Mouse (Mus musculus): ENCODE data around the gene Gm10153. TPM values are rescaled to one million over a fixed set of nuclear protein-coding genes. Genes with fewer than 3 reads are reported as not detected.
"Not testable (repeated sequence)": the region's sequence is repeated elsewhere in the genome, so short reads cannot be mapped to it uniquely, and the experiment has no call there.

The Gm10153 gene
- polyA plus RNA-seq, 1 experiment from 2014 or later: not detected

GRCm38 (mm10) chr7:142152191-142152590, 38.0 kb downstream of the Gm10153 start:
- Histone ChIP-seq H3K4me2 (ENCODE audit: low read depth, low read length) (no peak overlapping the region), H3K9me3 (ENCODE audit: control insufficient read depth, low read length) (no peaks in the 10 kb centered on the region), H3K9ac (replicated peaks; ENCODE audit: low read depth, low read length) (no peak overlapping the region), H3K27ac (ENCODE audit: low read depth, low read length) (no peak overlapping the region), H3K27me3 (ENCODE audit: control insufficient read depth, insufficient read depth, low read length) (no peaks in the 10 kb centered on the region), H3K36me3 (ENCODE audit: control insufficient read depth, insufficient read depth, low read length) (no peaks in the 10 kb centered on the region), H3K4me1 (ENCODE audit: control insufficient read depth, insufficient read depth, low read length) (no peaks in the 10 kb centered on the region), H3K4me3 (ENCODE audit: low read depth, low read length) (no peak overlapping the region)
- 83% methylated on average over 4 of the region's 4 CpGs for WGBS
- ATAC-seq (ENCODE audit: low read depth): no peak

GRCm38 (mm10) chr7:142148633-142149032, 41.6 kb downstream of the Gm10153 start:
- Histone ChIP-seq H3K36me3 (ENCODE audit: control insufficient read depth, insufficient read depth, low read length) (no peaks in the 10 kb centered on the region), H3K9me3 (ENCODE audit: control insufficient read depth, low read length) (no peaks in the 10 kb centered on the region), H3K4me1 (ENCODE audit: control insufficient read depth, insufficient read depth, low read length) (no peaks in the 10 kb centered on the region), H3K27ac (ENCODE audit: low read depth, low read length) (no peak overlapping the region), H3K4me2 (ENCODE audit: low read depth, low read length) (no peak overlapping the region), H3K4me3 (ENCODE audit: low read depth, low read length) (no peak overlapping the region), H3K9ac (replicated peaks; ENCODE audit: low read depth, low read length) (no peak overlapping the region), H3K27me3 (ENCODE audit: control insufficient read depth, insufficient read depth, low read length) (no peaks in the 10 kb centered on the region)
- ATAC-seq (ENCODE audit: low read depth): no peak

- Histone ChIP-seq H3K4me3 (ENCODE audit: low read depth, low read length) (no peak overlapping the region), H3K27me3 (ENCODE audit: control insufficient read depth, insufficient read depth, low read length) (no peaks in the 10 kb centered on the region), H3K4me2 (ENCODE audit: low read depth, low read length) (no peak overlapping the region), H3K36me3 (ENCODE audit: control insufficient read depth, insufficient read depth, low read length) (no peaks in the 10 kb centered on the region), H3K27ac (ENCODE audit: low read depth, low read length) (no peak overlapping the region), H3K9me3 (ENCODE audit: control insufficient read depth, low read length) (no peaks in the 10 kb centered on the region), H3K4me1 (ENCODE audit: control insufficient read depth, insufficient read depth, low read length) (no peaks in the 10 kb centered on the region), H3K9ac (replicated peaks; ENCODE audit: low read depth, low read length) (no peak overlapping the region)
- 15% methylated on average over 1 of the region's 1 CpGs for WGBS
- no peak for ATAC-seq (ENCODE audit: low read depth)
Measured at GRCm38 (mm10) chr7:142146033-142146432, 44.2 kb downstream of the Gm10153 start.

GRCm38 (mm10) chr7:142145413-142145940, 44.7 kb downstream of the Gm10153 start:
- 58% methylated on average over 4 of the region's 4 CpGs for WGBS
- no peak for ATAC-seq (ENCODE audit: low read depth)
- no peak overlapping the region for H3K9ac ChIP-seq (replicated peaks; ENCODE audit: low read depth, low read length)
- H3K27me3 ChIP-seq (ENCODE audit: control insufficient read depth, insufficient read depth, low read length): no peaks in the 10 kb centered on the region
- H3K27ac ChIP-seq (ENCODE audit: low read depth, low read length): no peak overlapping the region
- no peaks in the 10 kb centered on the region for H3K36me3 ChIP-seq (ENCODE audit: control insufficient read depth, insufficient read depth, low read length)
- H3K9me3 ChIP-seq (ENCODE audit: control insufficient read depth, low read length): no peaks in the 10 kb centered on the region
- no peaks in the 10 kb centered on the region for H3K4me1 ChIP-seq (ENCODE audit: control insufficient read depth, insufficient read depth, low read length)
- H3K4me2 ChIP-seq (ENCODE audit: low read depth, low read length): no peak overlapping the region
- no peak overlapping the region for H3K4me3 ChIP-seq (ENCODE audit: low read depth, low read length)

GRCm38 (mm10) chr7:142144507-142144906, 45.7 kb downstream of the Gm10153 start, which contains the start of gene Gm45337:
TSS of gene Gm45337 (minus strand) at chr7:142144607.
- WGBS: 78% methylated on average over 1 of the region's 1 CpGs
- Histone ChIP-seq H3K27me3 (ENCODE audit: control insufficient read depth, insufficient read depth, low read length) (no peaks in the 10 kb centered on the region), H3K27ac (ENCODE audit: low read depth, low read length) (no peak within 1 kb of the TSS), H3K4me1 (ENCODE audit: control insufficient read depth, insufficient read depth, low read length) (no peaks in the 10 kb centered on the region), H3K9me3 (ENCODE audit: control insufficient read depth, low read length) (no peaks in the 10 kb centered on the region), H3K9ac (replicated peaks; ENCODE audit: low read depth, low read length) (no peak within 1 kb of the TSS), H3K4me3 (ENCODE audit: low read depth, low read length) (no peak within 1 kb of the TSS), H3K36me3 (ENCODE audit: control insufficient read depth, insufficient read depth, low read length) (no peaks in the 10 kb centered on the region), H3K4me2 (ENCODE audit: low read depth, low read length) (no peak within 1 kb of the TSS)
- no peak for ATAC-seq (ENCODE audit: low read depth)

GRCm38 (mm10) chr7:142143506-142144010, 46.6 kb downstream of the Gm10153 start:
- not testable (repeated sequence) for H3K27ac ChIP-seq (ENCODE audit: low read depth, low read length); H3K9me3 ChIP-seq (ENCODE audit: control insufficient read depth, low read length); H3K36me3 ChIP-seq (ENCODE audit: control insufficient read depth, insufficient read depth, low read length); H3K4me1 ChIP-seq (ENCODE audit: control insufficient read depth, insufficient read depth, low read length); ATAC-seq (ENCODE audit: low read depth); H3K4me3 ChIP-seq (ENCODE audit: low read depth, low read length); H3K4me2 ChIP-seq (ENCODE audit: low read depth, low read length); H3K9ac ChIP-seq (replicated peaks; ENCODE audit: low read depth, low read length); H3K27me3 ChIP-seq (ENCODE audit: control insufficient read depth, insufficient read depth, low read length)
- 74% methylated on average over 1 of the region's 1 CpGs for WGBS

- Histone ChIP-seq H3K27ac (ENCODE audit: low read depth, low read length) (no peak overlapping the region), H3K9me3 (ENCODE audit: control insufficient read depth, low read length) (no peaks in the 10 kb centered on the region), H3K27me3 (ENCODE audit: control insufficient read depth, insufficient read depth, low read length) (no peaks in the 10 kb centered on the region), H3K36me3 (ENCODE audit: control insufficient read depth, insufficient read depth, low read length) (no peaks in the 10 kb centered on the region), H3K4me1 (ENCODE audit: control insufficient read depth, insufficient read depth, low read length) (no peaks in the 10 kb centered on the region), H3K4me2 (ENCODE audit: low read depth, low read length) (no peak overlapping the region), H3K9ac (replicated peaks; ENCODE audit: low read depth, low read length) (no peak overlapping the region), H3K4me3 (ENCODE audit: low read depth, low read length) (no peak overlapping the region)
- 12% methylated on average over 1 of the region's 1 CpGs for WGBS
- ATAC-seq (ENCODE audit: low read depth): no peak
Measured at GRCm38 (mm10) chr7:142140696-142141095, 49.5 kb downstream of the Gm10153 start.

Other genes with a start within 250 kb of the Gm10153 start
- 25.8 and 27.7 TPM in 2 replicates for gene Brsk2, start 240.6 kb downstream of the Gm10153 start, polyA plus RNA-seq (2014; fragmentation: Nextera tagmentation; extraction: Ambion mirVana)
- gene Mob2, start 129.3 kb downstream of the Gm10153 start, polyA plus RNA-seq (2014; fragmentation: Nextera tagmentation; extraction: Ambion mirVana): 50.5 and 53.5 TPM in 2 replicates
- 136 and 141 TPM in 2 replicates for gene Dusp8, start 94.5 kb downstream of the Gm10153 start, polyA plus RNA-seq (2014; fragmentation: Nextera tagmentation; extraction: Ambion mirVana)
- not detected in 2 replicates for gene Gm45618, start 69.7 kb downstream of the Gm10153 start, polyA plus RNA-seq (2014; fragmentation: Nextera tagmentation; extraction: Ambion mirVana)
- gene Gm39115, start 54.4 kb downstream of the Gm10153 start, polyA plus RNA-seq (2014; fragmentation: Nextera tagmentation; extraction: Ambion mirVana): not detected in 2 replicates
- not detected in 2 replicates for gene Gm45337, start 45.8 kb downstream of the Gm10153 start, polyA plus RNA-seq (2014; fragmentation: Nextera tagmentation; extraction: Ambion mirVana)
- gene Gm29735, start 33.3 kb downstream of the Gm10153 start, polyA plus RNA-seq (2014; fragmentation: Nextera tagmentation; extraction: Ambion mirVana): not detected in 2 replicates
- gene Gm4553, start 24.6 kb downstream of the Gm10153 start, polyA plus RNA-seq (2014; fragmentation: Nextera tagmentation; extraction: Ambion mirVana): 0.40 TPM in 1 of 2 replicates, not detected in the other
- gene Krtap5-2, start 14.4 kb downstream of the Gm10153 start, polyA plus RNA-seq (2014; fragmentation: Nextera tagmentation; extraction: Ambion mirVana): not detected in 2 replicates
- gene Krtap5-3, start 11.0 kb upstream of the Gm10153 start, polyA plus RNA-seq (2014; fragmentation: Nextera tagmentation; extraction: Ambion mirVana): not detected in 2 replicates
- not detected in 2 replicates for gene Gm7579, start 21.5 kb upstream of the Gm10153 start, polyA plus RNA-seq (2014; fragmentation: Nextera tagmentation; extraction: Ambion mirVana)
- not detected in 2 replicates for gene Krtap5-5, start 39.6 kb upstream of the Gm10153 start, polyA plus RNA-seq (2014; fragmentation: Nextera tagmentation; extraction: Ambion mirVana)
- gene Gm40460, start 50.7 kb upstream of the Gm10153 start, polyA plus RNA-seq (2014; fragmentation: Nextera tagmentation; extraction: Ambion mirVana): not detected in 2 replicates
- not detected in 2 replicates for gene Gm2431, start 68.0 kb upstream of the Gm10153 start, polyA plus RNA-seq (2014; fragmentation: Nextera tagmentation; extraction: Ambion mirVana)
- gene Gm4559, start 84.0 kb upstream of the Gm10153 start, polyA plus RNA-seq (2014; fragmentation: Nextera tagmentation; extraction: Ambion mirVana): not detected in 2 replicates
- not detected in 2 replicates for gene Krtap5-1, start 106.7 kb upstream of the Gm10153 start, polyA plus RNA-seq (2014; fragmentation: Nextera tagmentation; extraction: Ambion mirVana)
- not detected in 2 replicates for gene Krtap5-4, start 113.2 kb upstream of the Gm10153 start, polyA plus RNA-seq (2014; fragmentation: Nextera tagmentation; extraction: Ambion mirVana)
- gene Ifitm10, start 183.4 kb upstream of the Gm10153 start, polyA plus RNA-seq (2014; fragmentation: Nextera tagmentation; extraction: Ambion mirVana): 6.0 and 11.2 TPM in 2 replicates
- gene Gm49369, start 192.3 kb upstream of the Gm10153 start, polyA plus RNA-seq (2014; fragmentation: Nextera tagmentation; extraction: Ambion mirVana): 2.9 TPM in 1 of 2 replicates, not detected in the other
- gene Ctsd, start 197.6 kb upstream of the Gm10153 start, polyA plus RNA-seq (2014; fragmentation: Nextera tagmentation; extraction: Ambion mirVana): 250 and 288 TPM in 2 replicates
- not detected in 2 replicates for gene Syt8, start 244.5 kb upstream of the Gm10153 start, polyA plus RNA-seq (2014; fragmentation: Nextera tagmentation; extraction: Ambion mirVana)